ENCODE assay signal across 25 mouse cellular contexts in the genomic region with DNA sequence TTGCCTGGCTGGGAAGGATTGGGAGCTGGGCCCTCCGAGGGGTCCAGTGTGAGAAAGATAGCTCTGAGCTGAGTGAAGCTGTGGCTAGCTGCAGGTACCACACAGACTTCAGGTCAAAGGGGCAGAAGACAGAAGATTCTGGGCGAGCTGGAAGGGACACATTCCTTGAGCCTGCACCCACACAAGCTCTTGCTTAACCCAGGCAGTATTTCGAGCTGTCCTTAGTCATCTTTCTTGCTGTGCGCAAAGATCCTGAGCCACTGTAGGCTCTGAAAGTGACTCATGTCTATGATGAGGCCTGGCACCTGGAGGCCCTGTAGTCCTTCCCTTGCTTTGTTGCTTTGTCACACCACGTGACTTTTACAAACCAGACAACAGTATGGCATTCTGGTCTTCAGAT. TPM values are rescaled to one million over a fixed set of nuclear protein-coding genes. Genes with fewer than 3 reads are reported as not detected.
DNase-seq lines count a peak whose midpoint lies in the region; ATAC-seq and TF ChIP-seq lines count a peak whose summit lies in the region.
"Had no signal": no experiment of that assay in that cellular context is flagged by ENCODE, and none has a peak within 500 bp of the region (broad histone marks: within the 10 kb centered on the region; RNA-seq: fewer than 3 reads in every experiment).

No protein-coding gene starts in this region.

- 0 out of 2 replicates have a peak, but pooled peaks have one; percentile 19 for ATAC-seq in intestine, postnatal 0 days
- ATAC-seq in intestine, embryonic 15.5 days = no peak
- ATAC-seq: activated CD4-positive, CD25-positive, alpha-beta regulatory T cell, adult 4 months; forebrain, embryonic 14.5 days; hindbrain, embryonic 16.5 days had no signal

- H3K27me3 ChIP-seq in intestine, postnatal 0 days (replicated peaks; ENCODE audit: control insufficient read depth, insufficient read depth, low read length) = no peaks in the 10 kb centered on the region
- no peaks in the 10 kb centered on the region for H3K27me3 ChIP-seq in intestine, embryonic 15.5 days (replicated peaks)
- no peaks in the 10 kb centered on the region for H3K27me3 ChIP-seq in C2C12 (ENCODE audit: control insufficient read depth, insufficient read depth, insufficient read length)
- no peaks in the 10 kb centered on the region for H3K27me3 ChIP-seq in cerebellum, adult 2 months (ENCODE audit: control insufficient read depth, insufficient read depth, low read length)
- H3K27me3 ChIP-seq: embryonic facial prominence, embryonic 13.5 days; hindbrain, embryonic 12.5 days had no signal

- 79% methylated on average over 5 of the region's 5 CpGs for WGBS in intestine, postnatal 0 days
- 77% methylated on average over 5 of the region's 5 CpGs for WGBS in intestine, embryonic 15.5 days
- WGBS in cerebellum, adult 2 months = 89% methylated on average over 5 of the region's 5 CpGs

- no peaks in the 10 kb centered on the region for H3K79me3 ChIP-seq in C2C12 (ENCODE audit: low read depth)

- peak; percentile 45 for DNase-seq in adrenal gland, adult 2 months
- no peak for DNase-seq in adrenal gland, postnatal 10 days
- peak; percentile 25 for DNase-seq in 3134 (ENCODE audit: extremely low read depth, insufficient read length, low spot score)
- DNase-seq in cerebellum, adult 2 months = no peak
- no peak for DNase-seq in left cerebral cortex, adult 11 months (ENCODE audit: low spot score)
- DNase-seq: adrenal gland, postnatal 25 days; B cell, adult 2 months; cerebellum, adult 11 months; cerebellum, adult 9-10 months; cerebellum, postnatal 25 days; gastrocnemius, postnatal 10 days; heart, adult 18-20 months; heart, postnatal 10 days; heart, postnatal 4 days; kidney, adult 8-10 months had no signal

- no peak overlapping the region for H3K9ac ChIP-seq in intestine, postnatal 0 days (ENCODE audit: low read depth, low read length)
- no peak overlapping the region for H3K9ac ChIP-seq in intestine, embryonic 15.5 days
- H3K9ac ChIP-seq: embryonic facial prominence, embryonic 13.5 days; hindbrain, embryonic 12.5 days had no signal

- no peak overlapping the region for H3K4me3 ChIP-seq in intestine, postnatal 0 days (ENCODE audit: low read depth, low read length)
- H3K4me3 ChIP-seq in intestine, embryonic 15.5 days (replicated peaks) = no peak overlapping the region
- H3K4me3 ChIP-seq in C2C12 (ENCODE audit: insufficient read depth, poor library complexity, severe bottlenecking) = no peak overlapping the region
- H3K4me3 ChIP-seq in cerebellum, adult 2 months (replicated peaks; ENCODE audit: insufficient read depth, low read depth, low read length) = no peak overlapping the region
- H3K4me3 ChIP-seq: embryonic facial prominence, embryonic 13.5 days; forebrain, embryonic 10.5 days; heart, embryonic 10.5 days; hindbrain, embryonic 12.5 days had no signal

- H3K4me1 ChIP-seq in intestine, postnatal 0 days (replicated peaks; ENCODE audit: control insufficient read depth, insufficient read depth, low read length) = no peaks in the 10 kb centered on the region
- 0 out of 2 replicates have a peak, but pooled peaks cover 4% of the 10 kb centered on the region for H3K4me1 ChIP-seq in intestine, embryonic 15.5 days (replicated peaks)
- peaks cover 6% of the 10 kb centered on the region for H3K4me1 ChIP-seq in cerebellum, adult 2 months (ENCODE audit: control insufficient read depth, insufficient read depth, low read length)
- H3K4me1 ChIP-seq: embryonic facial prominence, embryonic 13.5 days; forebrain, embryonic 10.5 days; hindbrain, embryonic 12.5 days had no signal

- TF ChIP-seq CTCF in intestine, postnatal 0 days (IDR thresholded peaks at IDR 0.05; ENCODE audit: low read depth) = no peak
- no peak for TF ChIP-seq CTCF in C2C12 (IDR thresholded peaks at IDR 0.05; ENCODE audit: control insufficient read depth, insufficient read depth, insufficient read length)
- TF ChIP-seq CTCF in cerebellum, adult 2 months (IDR thresholded peaks at IDR 0.05; ENCODE audit: borderline replicate concordance, insufficient read depth, low read depth, low read length) = no peak

- no peaks in the 10 kb centered on the region for H3K9me3 ChIP-seq in intestine, postnatal 0 days (ENCODE audit: control insufficient read depth)
- H3K9me3 ChIP-seq in intestine, embryonic 15.5 days = no peaks in the 10 kb centered on the region
- H3K9me3 ChIP-seq: embryonic facial prominence, embryonic 13.5 days; forebrain, embryonic 10.5 days; heart, embryonic 10.5 days; hindbrain, embryonic 12.5 days had no signal

- no peak overlapping the region for H3ac ChIP-seq in C2C12 (ENCODE audit: control insufficient read depth, insufficient read length, low read depth)

- H3K36me3 ChIP-seq in intestine, postnatal 0 days (ENCODE audit: control insufficient read depth, insufficient read depth) = peaks cover 11% of the 10 kb centered on the region; the same call in 1 of the 2 replicates
- no peaks in the 10 kb centered on the region for H3K36me3 ChIP-seq in intestine, embryonic 15.5 days
- H3K36me3 ChIP-seq in C2C12 (ENCODE audit: control insufficient read depth, insufficient read depth) = no peaks in the 10 kb centered on the region
- H3K36me3 ChIP-seq: hindbrain, embryonic 12.5 days had no signal

- H3K79me2 ChIP-seq in C2C12 (ENCODE audit: control insufficient read depth, insufficient read depth) = no peaks in the 10 kb centered on the region

- TF ChIP-seq POLR2A in cerebellum, adult 2 months (IDR thresholded peaks at IDR 0.05; ENCODE audit: borderline replicate concordance, insufficient read depth, low read length) = no peak

- no peak overlapping the region for H3K27ac ChIP-seq in intestine, postnatal 0 days (ENCODE audit: low read depth, low read length)
- H3K27ac ChIP-seq in intestine, embryonic 15.5 days = no peak overlapping the region
- no peak overlapping the region for H3K27ac ChIP-seq in cerebellum, adult 2 months (ENCODE audit: insufficient read depth, low read length)
- H3K27ac ChIP-seq: embryonic facial prominence, embryonic 13.5 days; forebrain, embryonic 10.5 days; heart, embryonic 10.5 days; hindbrain, embryonic 12.5 days had no signal

- no peak overlapping the region for H3K4me2 ChIP-seq in intestine, postnatal 0 days (replicated peaks; ENCODE audit: low read depth)
- H3K4me2 ChIP-seq in intestine, embryonic 15.5 days (replicated peaks) = no peak overlapping the region
- H3K4me2 ChIP-seq: embryonic facial prominence, embryonic 13.5 days; hindbrain, embryonic 12.5 days had no signal

TF ChIP-seq in C2C12, 6 proteins besides CTCF, POLR2A, EP300 and RAD21:
- peak; percentile 60 for TF ChIP-seq CEBPB (IDR thresholded peaks at IDR 0.05; ENCODE audit: low read depth)
- no peak for TF ChIP-seq MYOG (IDR thresholded peaks at IDR 0.05; ENCODE audit: control insufficient read depth, extremely low read depth, insufficient read length)

RNA-seq across cellular contexts. Expression of gene Atxn10, which starts 54.0 kb away (rescaled TPM):
- 100 to 1,000 TPM; 127 to 130 TPM for total RNA-seq in adrenal gland, adult 2 months (2021)
- polyA plus RNA-seq in adrenal gland, adult 2 months (2012; rRNA removed) = 202 and 215 TPM in 2 replicates
- 100 to 1,000 TPM; 107 to 110 TPM for total RNA-seq in adrenal gland, postnatal 10 days (2021)
- 106 and 111 TPM in 2 replicates for polyA plus RNA-seq in intestine, postnatal 0 days (2015; fragmentation: Nextera tagmentation; extraction: Ambion mirVana)
- 211 and 212 TPM in 2 replicates for polyA plus RNA-seq in intestine, embryonic 15.5 days (2015; fragmentation: Nextera tagmentation; extraction: Ambion mirVana)
- polyA plus RNA-seq in C2C12 (2012; fragmentation: generic; extraction: Trizol) = 149 TPM
- polyA plus RNA-seq in cerebellum, adult 2 months (2012; rRNA removed) = 271 and 274 TPM in 2 replicates

Comparison
In these comparisons a context has a peak if more than half of its experiments do, and no peak if none do; other contexts are left out.
1. DNase-seq: peak in adrenal gland, adult 2 months (single experiment) and 3134 (single experiment); none in adrenal gland, postnatal 10 days (single experiment), cerebellum, adult 2 months (0 of 2) and left cerebral cortex, adult 11 months (single experiment).